Mouse (Mus musculus): ENCODE results near the gene Mthfsd. TPM values are rescaled to one million over a fixed set of nuclear protein-coding genes. Genes with fewer than 3 reads are reported as not detected.

Gene Mthfsd
- polyA plus RNA-seq, 1 experiment from 2014 or later, result 62.9 TPM

GRCm38 (mm10) chr8:121108657-121109056 lies 465 bp upstream of the Mthfsd start:
- no peak for ATAC-seq (replicated peaks; ENCODE audit: low FRiP score, low TSS enrichment, low read depth)
- 12% methylated on average over 5 of the region's 5 CpGs for WGBS
- Histone ChIP-seq H3K27me3 (replicated peaks; ENCODE audit: control insufficient read depth, insufficient read depth, low read length) (peaks cover 3% of the 10 kb centered on the region), H3K4me2 (ENCODE audit: low read length) (peak overlapping the region; percentile 85), H3K36me3 (ENCODE audit: control insufficient read depth, insufficient read depth, low read length) (peaks cover 17% of the 10 kb centered on the region), H3K27ac (ENCODE audit: low read depth) (no peak overlapping the region), H3K9ac (ENCODE audit: low read length) (peak overlapping the region; percentile 45), H3K4me1 (replicated peaks; ENCODE audit: control insufficient read depth, insufficient read depth, low read length) (peaks cover 9% of the 10 kb centered on the region), H3K4me3 (ENCODE audit: low read depth, low read length) (peak overlapping the region; percentile 75), H3K9me3 (ENCODE audit: control insufficient read depth, low read length) (no peaks in the 10 kb centered on the region)
- no peak for DNase-seq (ENCODE audit: low spot score)

- WGBS, result 49% methylated on average over 17 of the region's 17 CpGs
- no peak overlapping the region for H3K4me2 ChIP-seq (ENCODE audit: low read length)
- H3K27ac ChIP-seq (ENCODE audit: low read depth), result no peak overlapping the region
- H3K9ac ChIP-seq (ENCODE audit: low read length), result no peak overlapping the region
- no peaks in the 10 kb centered on the region for H3K9me3 ChIP-seq (ENCODE audit: control insufficient read depth, low read length)
- no peaks in the 10 kb centered on the region for H3K27me3 ChIP-seq (replicated peaks; ENCODE audit: control insufficient read depth, insufficient read depth, low read length)
- peaks cover 9% of the 10 kb centered on the region for H3K4me1 ChIP-seq (replicated peaks; ENCODE audit: control insufficient read depth, insufficient read depth, low read length)
- peaks cover 61% of the 10 kb centered on the region for H3K36me3 ChIP-seq (ENCODE audit: control insufficient read depth, insufficient read depth, low read length)
- DNase-seq (ENCODE audit: low spot score) (peak; percentile 93), ATAC-seq (replicated peaks; ENCODE audit: low FRiP score, low TSS enrichment, low read depth) (no peak)
- no peak overlapping the region for H3K4me3 ChIP-seq (ENCODE audit: low read depth, low read length)
Observed at GRCm38 (mm10) chr8:121104049-121104818, 4.0 kb downstream of the Mthfsd start.

- DNase-seq (ENCODE audit: low spot score) (peak; percentile 55), ATAC-seq (replicated peaks; ENCODE audit: low FRiP score, low TSS enrichment, low read depth) (no peak)
- Histone ChIP-seq H3K36me3 (ENCODE audit: control insufficient read depth, insufficient read depth, low read length) (peaks cover 29% of the 10 kb centered on the region), H3K4me2 (ENCODE audit: low read length) (no peak overlapping the region), H3K9me3 (ENCODE audit: control insufficient read depth, low read length) (no peaks in the 10 kb centered on the region), H3K4me3 (ENCODE audit: low read depth, low read length) (no peak overlapping the region), H3K27me3 (replicated peaks; ENCODE audit: control insufficient read depth, insufficient read depth, low read length) (peaks cover 26% of the 10 kb centered on the region), H3K4me1 (replicated peaks; ENCODE audit: control insufficient read depth, insufficient read depth, low read length) (peaks cover 13% of the 10 kb centered on the region), H3K9ac (ENCODE audit: low read length) (no peak overlapping the region), H3K27ac (ENCODE audit: low read depth) (no peak overlapping the region)
- WGBS, result 64% methylated on average over 6 of the region's 6 CpGs
Observed at GRCm38 (mm10) chr8:121093496-121093895, 14.7 kb downstream of the Mthfsd start.

DNA sequence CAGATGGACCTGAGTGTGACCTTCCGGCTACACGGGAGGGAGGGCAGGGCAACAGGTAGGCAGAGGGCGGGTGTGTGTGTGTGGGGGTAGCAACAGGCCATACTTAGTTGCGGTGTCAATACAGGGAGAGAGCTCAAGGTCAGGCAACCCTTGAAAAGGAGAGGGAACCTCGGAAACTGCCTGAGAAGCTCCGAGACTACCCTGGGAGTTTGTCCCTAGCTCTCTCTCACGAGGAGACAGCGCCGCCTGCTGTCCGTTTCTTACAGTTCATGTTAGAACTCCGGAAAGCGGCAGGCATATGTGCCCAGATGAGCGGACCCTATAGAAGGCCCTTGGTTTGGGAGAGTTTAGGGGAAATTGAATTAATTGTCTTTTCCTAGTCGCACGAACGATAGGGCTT lies 15.6 kb downstream of the Mthfsd start:
- no peak overlapping the region for H3K27ac ChIP-seq (ENCODE audit: low read depth)
- peaks cover 13% of the 10 kb centered on the region for H3K4me1 ChIP-seq (replicated peaks; ENCODE audit: control insufficient read depth, insufficient read depth, low read length)
- no peak overlapping the region for H3K9ac ChIP-seq (ENCODE audit: low read length)
- ATAC-seq (replicated peaks; ENCODE audit: low FRiP score, low TSS enrichment, low read depth), result peak; percentile 38
- 1% methylated on average over 16 of the region's 16 CpGs for WGBS
- peaks cover 28% of the 10 kb centered on the region for H3K27me3 ChIP-seq (replicated peaks; ENCODE audit: control insufficient read depth, insufficient read depth, low read length)
- no peak overlapping the region for H3K4me3 ChIP-seq (ENCODE audit: low read depth, low read length)
- peak overlapping the region; percentile 33 for H3K4me2 ChIP-seq (ENCODE audit: low read length)
- DNase-seq (ENCODE audit: low spot score), result peak; percentile 99
- no peaks in the 10 kb centered on the region for H3K9me3 ChIP-seq (ENCODE audit: control insufficient read depth, low read length)
- peaks cover 22% of the 10 kb centered on the region for H3K36me3 ChIP-seq (ENCODE audit: control insufficient read depth, insufficient read depth, low read length)

DNA sequence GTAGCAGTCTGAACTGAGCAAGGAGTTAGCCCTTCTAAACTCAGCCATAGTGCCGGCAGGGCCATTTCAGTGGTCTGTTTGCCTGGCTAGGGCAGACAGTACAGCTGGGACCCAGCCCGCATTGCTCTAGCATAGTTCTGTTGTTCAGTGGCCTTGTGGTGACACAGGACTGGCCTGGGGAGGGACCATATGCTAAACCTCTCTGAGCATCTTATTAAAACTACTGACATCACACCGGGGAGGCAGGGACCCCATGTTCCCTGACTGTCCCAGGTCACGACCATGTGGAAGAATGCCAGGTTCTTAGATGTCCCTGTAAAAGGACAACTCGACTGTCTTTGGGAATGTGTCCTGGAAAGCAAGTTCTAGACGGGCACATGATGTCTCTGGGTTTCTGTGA lies 16.1 kb downstream of the Mthfsd start:
- H3K4me2 ChIP-seq (ENCODE audit: low read length), result peak overlapping the region; percentile 33
- peaks cover 29% of the 10 kb centered on the region for H3K27me3 ChIP-seq (replicated peaks; ENCODE audit: control insufficient read depth, insufficient read depth, low read length)
- H3K9ac ChIP-seq (ENCODE audit: low read length), result no peak overlapping the region
- DNase-seq (ENCODE audit: low spot score), result peak; percentile 78
- peaks cover 13% of the 10 kb centered on the region for H3K4me1 ChIP-seq (replicated peaks; ENCODE audit: control insufficient read depth, insufficient read depth, low read length)
- peak overlapping the region; percentile 1; the same call in 1 of the 2 replicates for H3K27ac ChIP-seq (ENCODE audit: low read depth)
- H3K9me3 ChIP-seq (ENCODE audit: control insufficient read depth, low read length), result no peaks in the 10 kb centered on the region
- 23% methylated on average over 6 of the region's 6 CpGs for WGBS
- peaks cover 22% of the 10 kb centered on the region for H3K36me3 ChIP-seq (ENCODE audit: control insufficient read depth, insufficient read depth, low read length)
- no peak overlapping the region for H3K4me3 ChIP-seq (ENCODE audit: low read depth, low read length)
- peak; percentile 17; the same call in 1 of the 2 replicates for ATAC-seq (replicated peaks; ENCODE audit: low FRiP score, low TSS enrichment, low read depth)

DNA sequence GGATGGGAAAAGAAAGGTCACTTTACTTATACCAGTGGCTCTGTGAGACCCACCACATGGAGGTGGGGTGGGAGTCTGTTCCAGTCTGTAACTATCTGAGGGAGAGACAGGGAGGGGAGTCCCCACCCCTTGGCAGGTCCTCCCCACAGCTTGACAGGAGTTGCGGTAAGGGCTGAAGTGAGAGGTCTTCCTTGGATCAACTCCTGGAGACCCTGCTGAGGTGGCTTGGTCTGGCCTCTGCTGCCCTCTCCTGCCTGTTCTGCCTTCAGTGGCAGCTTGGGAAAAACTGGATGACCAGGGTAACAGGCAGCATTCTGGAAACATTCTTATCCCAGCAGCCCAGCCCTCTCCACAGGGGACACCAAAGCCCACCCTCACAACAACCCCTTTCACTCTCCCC lies 17.5 kb downstream of the Mthfsd start:
- 0% methylated on average over 1 of the region's 1 CpGs for WGBS
- ATAC-seq (replicated peaks; ENCODE audit: low FRiP score, low TSS enrichment, low read depth), result no peak
- peaks cover 42% of the 10 kb centered on the region for H3K27me3 ChIP-seq (replicated peaks; ENCODE audit: control insufficient read depth, insufficient read depth, low read length)
- peaks cover 13% of the 10 kb centered on the region for H3K4me1 ChIP-seq (replicated peaks; ENCODE audit: control insufficient read depth, insufficient read depth, low read length)
- no peaks in the 10 kb centered on the region for H3K9me3 ChIP-seq (ENCODE audit: control insufficient read depth, low read length)
- DNase-seq (ENCODE audit: low spot score), result peak; percentile 66
- peak overlapping the region; percentile 97 for H3K9ac ChIP-seq (ENCODE audit: low read length)
- H3K4me2 ChIP-seq (ENCODE audit: low read length), result peak overlapping the region; percentile 79
- H3K36me3 ChIP-seq (ENCODE audit: control insufficient read depth, insufficient read depth, low read length), result peaks cover 31% of the 10 kb centered on the region
- peak overlapping the region; percentile 98; the same call in 1 of the 2 replicates for H3K27ac ChIP-seq (ENCODE audit: low read depth)
- peak overlapping the region; percentile 80 for H3K4me3 ChIP-seq (ENCODE audit: low read depth, low read length)

- H3K9ac ChIP-seq (ENCODE audit: low read length), result peak overlapping the region; percentile 97
- H3K4me1 ChIP-seq (replicated peaks; ENCODE audit: control insufficient read depth, insufficient read depth, low read length), result peaks cover 13% of the 10 kb centered on the region
- peaks cover 31% of the 10 kb centered on the region for H3K36me3 ChIP-seq (ENCODE audit: control insufficient read depth, insufficient read depth, low read length)
- H3K9me3 ChIP-seq (ENCODE audit: control insufficient read depth, low read length), result no peaks in the 10 kb centered on the region
- peak overlapping the region; percentile 79 for H3K4me2 ChIP-seq (ENCODE audit: low read length)
- H3K27me3 ChIP-seq (replicated peaks; ENCODE audit: control insufficient read depth, insufficient read depth, low read length), result peaks cover 47% of the 10 kb centered on the region
- peak overlapping the region; percentile 98 for H3K27ac ChIP-seq (ENCODE audit: low read depth)
- peak; percentile 69 for DNase-seq (ENCODE audit: low spot score)
- peak overlapping the region; percentile 80 for H3K4me3 ChIP-seq (ENCODE audit: low read depth, low read length)
- WGBS, result 6% methylated on average over 32 of the region's 32 CpGs
- ATAC-seq (replicated peaks; ENCODE audit: low FRiP score, low TSS enrichment, low read depth), result no peak
Observed at GRCm38 (mm10) chr8:121089631-121090380, 18.4 kb downstream of the Mthfsd start.

DNA sequence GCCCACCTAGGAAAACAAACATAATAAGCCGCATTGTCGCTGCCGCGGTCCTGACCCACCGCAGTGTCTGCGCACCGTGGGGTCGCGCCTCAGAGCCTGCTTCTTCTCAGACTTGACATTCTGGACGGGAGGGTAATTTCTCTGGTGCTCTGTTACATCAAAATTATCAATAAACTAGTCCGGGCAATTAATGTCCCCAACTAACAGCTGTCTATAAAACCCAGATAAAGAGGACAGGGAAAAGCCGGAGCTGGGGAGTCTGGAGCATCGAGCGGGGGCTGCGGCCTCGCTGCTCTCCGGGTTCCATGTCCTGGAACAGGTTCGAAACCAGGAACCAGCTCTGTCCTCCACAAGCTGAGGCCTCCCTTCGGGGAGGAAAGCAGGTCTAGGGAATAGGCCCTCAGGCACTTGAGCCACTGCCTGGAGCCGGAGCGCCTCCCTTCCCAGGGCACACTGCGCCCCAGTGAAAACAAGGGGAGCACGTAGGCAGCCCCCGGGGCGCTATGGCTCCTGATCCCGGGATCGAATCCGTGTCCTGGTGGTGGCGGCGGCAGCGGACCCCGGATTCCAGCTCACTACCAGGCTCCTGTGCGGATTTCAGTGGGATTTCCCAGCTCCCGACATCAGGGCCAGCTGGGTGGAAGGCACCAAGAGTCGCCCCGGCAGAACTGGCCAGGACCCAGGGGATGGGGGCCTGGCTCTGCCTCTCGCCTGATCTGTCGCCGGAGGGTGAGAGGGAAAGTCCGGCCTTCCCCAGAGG lies 19.1 kb downstream of the Mthfsd start:
- ATAC-seq (replicated peaks; ENCODE audit: low FRiP score, low TSS enrichment, low read depth) (no peak), DNase-seq (ENCODE audit: low spot score) (peak; percentile 83)
- peaks cover 31% of the 10 kb centered on the region for H3K36me3 ChIP-seq (ENCODE audit: control insufficient read depth, insufficient read depth, low read length)
- H3K9ac ChIP-seq (ENCODE audit: low read length), result peak overlapping the region; percentile 97
- WGBS, result 7% methylated on average over 40 of the region's 40 CpGs
- peaks cover 13% of the 10 kb centered on the region for H3K4me1 ChIP-seq (replicated peaks; ENCODE audit: control insufficient read depth, insufficient read depth, low read length)
- peaks cover 54% of the 10 kb centered on the region for H3K27me3 ChIP-seq (replicated peaks; ENCODE audit: control insufficient read depth, insufficient read depth, low read length)
- no peaks in the 10 kb centered on the region for H3K9me3 ChIP-seq (ENCODE audit: control insufficient read depth, low read length)
- H3K4me2 ChIP-seq (ENCODE audit: low read length), result peak overlapping the region; percentile 79
- H3K4me3 ChIP-seq (ENCODE audit: low read depth, low read length), result peak overlapping the region; percentile 80
- peak overlapping the region; percentile 98 for H3K27ac ChIP-seq (ENCODE audit: low read depth)

All from intestine, embryonic 14.5 days (tissue).